ENCODE assay signal across 19 mouse cellular contexts in genomic region chr14:68240146-68240545, GRCm38 (mm10).
"Had no signal": no experiment of that assay in that cellular context is flagged by ENCODE, and none has a peak within 500 bp of the region (broad histone marks: within the 10 kb centered on the region; RNA-seq: fewer than 3 reads in every experiment).

No protein-coding gene starts in this region.

- H3K4me2 ChIP-seq: liver, embryonic 11.5 days; liver, embryonic 13.5 days; liver, embryonic 15.5 days; lung, embryonic 15.5 days; midbrain, embryonic 15.5 days; neural tube, embryonic 12.5 days; stomach, embryonic 15.5 days had no signal

- H3K4me3 ChIP-seq: liver, embryonic 13.5 days; liver, embryonic 15.5 days; lung, embryonic 15.5 days; megakaryocyte, embryonic 14.5 days; midbrain, embryonic 15.5 days; neural tube, embryonic 12.5 days; stomach, embryonic 15.5 days had no signal

- ATAC-seq: liver, postnatal 0 days; lung, postnatal 0 days; midbrain, embryonic 15.5 days had no signal

- H3K27ac ChIP-seq: liver, embryonic 13.5 days; liver, embryonic 15.5 days; lung, embryonic 15.5 days; macrophage; midbrain, embryonic 15.5 days; neural tube, embryonic 12.5 days; stomach, embryonic 15.5 days; stomach, postnatal 0 days had no signal

- H3K9ac ChIP-seq: liver, embryonic 13.5 days; liver, embryonic 15.5 days; liver, postnatal 0 days; lung, embryonic 15.5 days; midbrain, embryonic 15.5 days; neural tube, embryonic 12.5 days; stomach, embryonic 15.5 days had no signal

- H3K9me3 ChIP-seq: liver, embryonic 13.5 days; liver, embryonic 15.5 days; lung, embryonic 15.5 days; megakaryocyte, embryonic 14.5 days; midbrain, embryonic 15.5 days; neural tube, embryonic 12.5 days; stomach, embryonic 15.5 days had no signal

- H3K36me3 ChIP-seq: liver, embryonic 13.5 days; liver, embryonic 15.5 days; lung, embryonic 15.5 days; midbrain, embryonic 15.5 days; neural tube, embryonic 12.5 days; stomach, embryonic 15.5 days had no signal

- DNase-seq: liver, embryonic 13.5 days; liver, postnatal 0 days; lung, adult 2 months; lung, postnatal 14 days; lung, postnatal 36 days; right cerebral cortex, postnatal 14 days; thymus, adult 2 months; thymus, postnatal 25 days; thymus, postnatal 4 days had no signal

- H3K4me1 ChIP-seq: liver, embryonic 13.5 days; liver, embryonic 15.5 days; lung, embryonic 15.5 days; megakaryocyte, embryonic 14.5 days; midbrain, embryonic 15.5 days; neural tube, embryonic 12.5 days; stomach, embryonic 15.5 days had no signal

- H3K27me3 ChIP-seq: liver, embryonic 13.5 days; liver, embryonic 15.5 days; lung, embryonic 15.5 days; megakaryocyte, embryonic 14.5 days; midbrain, embryonic 15.5 days; neural tube, embryonic 12.5 days; stomach, embryonic 15.5 days had no signal
